Mouse (Mus musculus) liver, embryonic 15.5 days (tissue): ENCODE measurements around the gene Vamp3. TPM values are rescaled to one million over a fixed set of nuclear protein-coding genes. Genes with fewer than 3 reads are reported as not detected.

Source experiments
- ATAC-seq: fragments of 200-750 bp; cut with Nextera tagmentation; 2 replicates; pipeline ENCODE4 v1.8.0; 2017; ENCODE audit warnings: moderate number of reproducible peaks, mild to moderate bottlenecking, moderate library complexity; ENCODE audit not compliant: insufficient read depth
- H3K27ac ChIP-seq: fragments of 300-500 bp; sonication (generic); replicated peaks from 2 replicates; pipeline ENCODE4 v1.5.1; 2015; ENCODE audit warnings: mild to moderate bottlenecking, inconsistent platforms
- H3K27me3 ChIP-seq: fragments of 300-500 bp; sonication (generic); 2 replicates; pipeline ENCODE4 v1.6.1; 2015; ENCODE audit warnings: mild to moderate bottlenecking, inconsistent platforms
- H3K36me3 ChIP-seq: fragments of 300-500 bp; sonication (generic); replicated peaks from 2 replicates; pipeline ENCODE4 v1.6.1; 2015; ENCODE audit warnings: moderate library complexity, mild to moderate bottlenecking, inconsistent platforms
- H3K4me1 ChIP-seq: fragments of 300-500 bp; sonication (generic); replicated peaks from 2 replicates; pipeline ENCODE4 v1.6.1; 2015; ENCODE audit warnings: inconsistent platforms
- H3K4me2 ChIP-seq: fragments of 300-500 bp; sonication (generic); 2 replicates; pipeline ENCODE4 v1.6.1; 2015; ENCODE audit warnings: moderate library complexity, mild to moderate bottlenecking, inconsistent platforms
- H3K4me3 ChIP-seq: fragments of 300-500 bp; sonication (generic); replicated peaks from 2 replicates; pipeline ENCODE4 v1.5.1; 2015; ENCODE audit warnings: mild to moderate bottlenecking, inconsistent platforms
- H3K9ac ChIP-seq: fragments of 300-500 bp; sonication (generic); 2 replicates; pipeline ENCODE4 v1.6.1; 2015; ENCODE audit warnings: moderate library complexity, mild to moderate bottlenecking, inconsistent platforms
- H3K9me3 ChIP-seq: fragments of 300-500 bp; sonication (generic); replicated peaks from 2 replicates; pipeline ENCODE4 v1.6.1; 2016; ENCODE audit warnings: inconsistent platforms
- WGBS: fragments of 180-500 bp; shearing (Covaris S2); methylation state at CpG from one replicate; pipeline ENCODE4 v1.1.7; 2015; ENCODE audit warnings: mixed read lengths; ENCODE audit not compliant: insufficient replicate concordance; 5-methylcytosine and 5-hydroxymethylcytosine counted together
- polyA plus RNA-seq: library from polyadenylated mRNA; unstranded; fragments of >200 nt; fragmentation: Nextera tagmentation; extraction: Ambion mirVana; gene quantifications from 2 replicates; pipeline ENCODE4 v1.2.1, GENCODE M21; 2015

The Vamp3 gene
- 34.1 and 35.1 TPM in 2 replicates for polyA plus RNA-seq

GRCm38 (mm10) chr4:151057347-151058321 is at the start of gene Vamp3:
Vamp3 (minus strand) TSS chr4:151057963.
- Histone ChIP-seq H3K4me2 (peak within 1 kb of the TSS; percentile 83), H3K4me1 (peaks cover 25% of the 10 kb centered on the region), H3K27ac (peak within 1 kb of the TSS; percentile 93), H3K9me3 (no peaks in the 10 kb centered on the region), H3K27me3 (no peaks in the 10 kb centered on the region), H3K4me3 (peak within 1 kb of the TSS; percentile 76), H3K9ac (peak within 1 kb of the TSS; percentile 86), H3K36me3 (peaks cover 26% of the 10 kb centered on the region)
- peak; percentile 98 for ATAC-seq
- under 1% methylated on average over 114 of the region's 114 CpGs for WGBS

- 40% methylated on average over 10 of the region's 10 CpGs for WGBS
- H3K9ac ChIP-seq: no peak overlapping the region
- H3K36me3 ChIP-seq: no peaks in the 10 kb centered on the region
- no peaks in the 10 kb centered on the region for H3K9me3 ChIP-seq
- H3K27ac ChIP-seq: no peak overlapping the region
- no peak overlapping the region for H3K4me3 ChIP-seq
- H3K4me2 ChIP-seq: no peak overlapping the region
- H3K27me3 ChIP-seq: peaks cover 64% of the 10 kb centered on the region
- ATAC-seq: no peak
- H3K4me1 ChIP-seq: peaks cover 8% of the 10 kb centered on the region; the same call in 1 of the 2 replicates
Measured at GRCm38 (mm10) chr4:151106468-151106867, 48.7 kb upstream of the Vamp3 start.

DNA sequence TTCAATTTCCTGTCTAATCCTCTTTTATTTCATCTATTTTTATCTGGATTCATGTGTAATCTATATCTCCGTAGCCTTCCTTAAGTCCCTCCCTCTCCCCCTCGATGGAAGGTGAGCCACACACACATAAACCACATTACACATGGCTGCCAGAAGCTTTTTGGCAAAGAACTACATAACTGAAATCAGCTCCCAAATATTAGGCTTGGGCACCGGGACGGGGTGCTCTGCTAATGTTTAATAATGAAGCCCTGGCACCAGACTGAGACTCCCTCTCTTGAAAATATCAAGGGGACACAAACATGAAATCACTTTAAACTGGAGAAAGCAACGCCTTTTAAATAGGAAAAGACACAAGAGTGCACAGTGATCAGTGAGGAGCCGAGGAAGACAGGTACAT is 48.1 kb upstream of the Vamp3 start:
- Histone ChIP-seq H3K36me3 (no peaks in the 10 kb centered on the region), H3K9me3 (no peaks in the 10 kb centered on the region), H3K27ac (no peak overlapping the region), H3K4me3 (no peak overlapping the region), H3K9ac (no peak overlapping the region), H3K27me3 (peaks cover 59% of the 10 kb centered on the region), H3K4me1 (peaks cover 8% of the 10 kb centered on the region; the same call in 1 of the 2 replicates), H3K4me2 (no peak overlapping the region)
- WGBS: 67% methylated on average over 6 of the region's 6 CpGs
- no peak for ATAC-seq

- WGBS: 69% methylated on average over 10 of the region's 10 CpGs
- Histone ChIP-seq H3K9me3 (no peaks in the 10 kb centered on the region), H3K4me3 (no peak overlapping the region), H3K36me3 (no peaks in the 10 kb centered on the region), H3K27me3 (peaks cover 41% of the 10 kb centered on the region), H3K27ac (no peak overlapping the region), H3K9ac (no peak overlapping the region), H3K4me1 (peaks cover 8% of the 10 kb centered on the region; the same call in 1 of the 2 replicates), H3K4me2 (no peak overlapping the region)
- ATAC-seq: no peak
Measured at GRCm38 (mm10) chr4:151104147-151104546, 46.4 kb upstream of the Vamp3 start.

DNA sequence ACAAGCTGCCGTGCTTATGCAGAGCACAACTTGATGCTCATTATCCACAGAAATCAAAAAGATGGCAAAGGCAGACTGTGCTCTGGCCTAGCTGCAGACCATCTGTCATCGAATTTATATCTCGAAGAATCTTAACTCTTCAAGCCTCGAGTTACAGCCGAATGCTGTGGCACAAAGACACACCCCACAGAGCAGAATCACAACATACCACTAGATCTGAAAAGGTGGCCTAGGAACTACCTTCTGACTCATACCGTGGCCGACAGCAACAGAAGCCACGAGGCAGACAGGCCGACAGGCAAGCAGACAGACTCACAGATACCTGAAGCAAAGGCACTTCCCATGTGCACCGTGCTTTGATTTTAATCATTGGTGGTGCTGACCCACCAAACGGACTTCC is 45.9 kb upstream of the Vamp3 start:
- WGBS: 67% methylated on average over 11 of the region's 11 CpGs
- H3K27ac ChIP-seq: no peak overlapping the region
- no peaks in the 10 kb centered on the region for H3K9me3 ChIP-seq
- no peak overlapping the region for H3K9ac ChIP-seq
- no peaks in the 10 kb centered on the region for H3K36me3 ChIP-seq
- H3K27me3 ChIP-seq: peaks cover 40% of the 10 kb centered on the region
- H3K4me3 ChIP-seq: no peak overlapping the region
- no peak overlapping the region for H3K4me2 ChIP-seq
- H3K4me1 ChIP-seq: peaks cover 8% of the 10 kb centered on the region; the same call in 1 of the 2 replicates
- no peak for ATAC-seq

- 0 out of 2 replicates have a peak, but pooled peaks cover 4% of the 10 kb centered on the region for H3K27me3 ChIP-seq
- H3K36me3 ChIP-seq: no peaks in the 10 kb centered on the region
- no peak overlapping the region for H3K4me2 ChIP-seq
- no peak overlapping the region for H3K4me3 ChIP-seq
- no peaks in the 10 kb centered on the region for H3K9me3 ChIP-seq
- no peak overlapping the region for H3K9ac ChIP-seq
- no peaks in the 10 kb centered on the region for H3K4me1 ChIP-seq
- no peak overlapping the region for H3K27ac ChIP-seq
- ATAC-seq: no peak
- WGBS: 75% methylated on average over 11 of the region's 11 CpGs
Measured at GRCm38 (mm10) chr4:151097104-151097438, 39.3 kb upstream of the Vamp3 start.

- H3K27me3 ChIP-seq: 0 out of 2 replicates have a peak, but pooled peaks cover 4% of the 10 kb centered on the region
- H3K4me1 ChIP-seq: no peaks in the 10 kb centered on the region
- no peaks in the 10 kb centered on the region for H3K36me3 ChIP-seq
- 72% methylated on average over 18 of the region's 18 CpGs for WGBS
- no peak overlapping the region for H3K9ac ChIP-seq
- H3K9me3 ChIP-seq: no peaks in the 10 kb centered on the region
- ATAC-seq: no peak
- H3K4me3 ChIP-seq: no peak overlapping the region
- H3K27ac ChIP-seq: no peak overlapping the region
- no peak overlapping the region for H3K4me2 ChIP-seq
Measured at GRCm38 (mm10) chr4:151096334-151097103, 38.8 kb upstream of the Vamp3 start.

DNA sequence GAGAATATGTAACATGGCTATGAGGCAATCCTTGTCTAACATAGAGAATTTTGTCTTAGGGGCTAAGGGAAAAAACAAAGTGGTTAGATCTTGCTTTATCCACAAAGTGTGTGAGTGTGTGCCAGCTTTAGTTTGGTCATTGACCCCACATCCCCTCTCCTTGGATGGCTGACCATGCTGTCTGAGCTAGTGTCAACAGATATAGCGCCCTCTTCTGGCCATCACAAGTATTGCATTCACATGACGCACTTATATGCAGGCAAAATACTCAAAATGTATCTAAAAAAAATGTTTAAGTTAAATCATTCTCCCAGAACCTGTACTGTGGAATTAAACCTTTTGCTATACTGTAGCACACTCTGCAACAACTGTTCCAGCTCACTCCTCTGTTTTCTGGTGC is 37.4 kb upstream of the Vamp3 start:
- WGBS: 35% methylated on average over 2 of the region's 2 CpGs
- 0 out of 2 replicates have a peak, but pooled peaks cover 4% of the 10 kb centered on the region for H3K27me3 ChIP-seq
- no peak for ATAC-seq
- no peak overlapping the region for H3K27ac ChIP-seq
- no peak overlapping the region for H3K4me2 ChIP-seq
- H3K9ac ChIP-seq: no peak overlapping the region
- H3K4me1 ChIP-seq: no peaks in the 10 kb centered on the region
- H3K9me3 ChIP-seq: no peaks in the 10 kb centered on the region
- no peaks in the 10 kb centered on the region for H3K36me3 ChIP-seq
- no peak overlapping the region for H3K4me3 ChIP-seq

DNA sequence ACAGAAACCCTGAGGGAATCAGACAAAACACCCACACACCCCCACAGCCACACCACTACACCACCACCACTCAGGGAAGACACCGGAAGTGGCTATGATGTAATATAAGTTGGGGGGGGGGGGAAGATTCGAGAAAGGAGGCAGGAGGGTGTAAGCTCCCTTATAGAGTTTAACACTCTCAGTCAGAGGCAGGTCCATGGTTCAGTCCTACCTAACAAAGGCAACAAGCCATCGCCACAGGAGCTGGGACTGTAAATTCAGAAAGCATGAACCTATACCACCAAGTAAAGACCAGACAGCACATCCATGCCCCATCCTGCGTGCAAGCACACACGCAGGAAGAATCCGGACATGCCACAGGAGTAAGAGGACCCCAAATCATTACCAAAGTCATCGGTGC is 31.5 kb upstream of the Vamp3 start, which contains the start of gene Gm13090:
Gm13090 (plus strand) TSS at position 301 of the 400 bp plus-strand sequence.
- Histone ChIP-seq H3K9me3 (no peaks in the 10 kb centered on the region), H3K4me1 (no peaks in the 10 kb centered on the region), H3K27me3 (no peaks in the 10 kb centered on the region), H3K9ac (no peak within 1 kb of the TSS), H3K4me3 (no peak within 1 kb of the TSS), H3K27ac (no peak within 1 kb of the TSS), H3K36me3 (no peaks in the 10 kb centered on the region), H3K4me2 (no peak within 1 kb of the TSS)
- 59% methylated on average over 7 of the region's 7 CpGs for WGBS
- no peak for ATAC-seq

DNA sequence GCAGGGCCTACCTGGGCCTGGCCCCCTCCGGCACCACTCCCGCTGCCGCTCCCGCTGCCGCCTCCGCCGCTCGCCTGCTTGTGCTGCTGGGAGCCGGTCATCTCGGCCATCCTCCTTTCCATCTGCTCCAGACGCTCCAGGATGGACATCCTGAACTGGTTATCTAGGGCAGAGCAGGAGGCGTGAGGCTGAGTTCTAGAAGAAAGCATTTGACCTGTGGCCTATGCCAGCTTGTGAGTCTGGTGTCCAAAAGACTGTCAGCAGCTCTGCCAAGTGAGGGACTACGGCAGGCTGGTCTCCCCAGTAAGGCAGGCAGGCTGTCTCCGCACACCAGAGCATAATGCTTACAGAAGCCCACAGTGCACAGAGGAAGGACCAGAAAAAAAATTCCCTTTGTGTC is 31.1 kb upstream of the Vamp3 start:
- no peaks in the 10 kb centered on the region for H3K36me3 ChIP-seq
- no peaks in the 10 kb centered on the region for H3K27me3 ChIP-seq
- H3K9me3 ChIP-seq: no peaks in the 10 kb centered on the region
- H3K4me3 ChIP-seq: no peak overlapping the region
- no peak overlapping the region for H3K9ac ChIP-seq
- no peak overlapping the region for H3K27ac ChIP-seq
- no peaks in the 10 kb centered on the region for H3K4me1 ChIP-seq
- H3K4me2 ChIP-seq: no peak overlapping the region
- 76% methylated on average over 14 of the region's 14 CpGs for WGBS
- ATAC-seq: no peak

DNA sequence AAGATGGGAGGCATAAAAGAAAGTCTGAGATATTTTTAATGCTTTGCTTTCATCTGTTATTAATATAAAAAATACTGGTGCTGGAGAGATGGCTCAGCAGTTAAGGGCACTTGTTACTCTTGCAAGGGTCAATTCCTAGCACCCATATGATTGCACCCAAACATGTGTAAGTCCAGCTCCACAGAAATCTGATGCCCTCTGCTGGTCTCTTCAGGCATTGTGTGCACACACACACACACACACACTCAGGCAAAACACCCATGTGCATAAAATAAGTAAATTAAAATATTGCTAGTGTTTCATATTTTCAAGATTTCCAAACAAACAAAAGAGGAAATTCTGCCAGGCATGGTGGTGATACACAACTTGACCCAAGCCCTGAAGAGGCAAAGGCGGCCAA is 29.6 kb upstream of the Vamp3 start:
- no peak overlapping the region for H3K27ac ChIP-seq
- 70% methylated on average over 1 of the region's 1 CpGs for WGBS
- H3K36me3 ChIP-seq: no peaks in the 10 kb centered on the region
- no peak for ATAC-seq
- H3K4me1 ChIP-seq: no peaks in the 10 kb centered on the region
- H3K9ac ChIP-seq: no peak overlapping the region
- no peaks in the 10 kb centered on the region for H3K9me3 ChIP-seq
- no peak overlapping the region for H3K4me3 ChIP-seq
- H3K4me2 ChIP-seq: no peak overlapping the region
- no peaks in the 10 kb centered on the region for H3K27me3 ChIP-seq
